Mouse (Mus musculus): ENCODE data around the gene P4htm.

- TF ChIP-seq EP300 (IDR thresholded peaks at IDR 0.05; ENCODE audit: insufficient read depth, low read depth, low read length) (no peak), CTCF (IDR thresholded peaks at IDR 0.05) (no peak)
Measured at GRCm38 (mm10) chr9:108531496-108531895, 66.0 kb downstream of the P4htm start.
